Comparison of ENCODE assay signal across 9 mouse cellular contexts in genomic region chr2:117343240-117343624, GRCm38 (mm10). TPM values are rescaled to one million over a fixed set of nuclear protein-coding genes. Genes with fewer than 3 reads are reported as not detected.
DNase-seq lines count a peak whose midpoint lies in the region; ATAC-seq and TF ChIP-seq lines count a peak whose summit lies in the region.
"Had no signal": no experiment of that assay in that cellular context is flagged by ENCODE, and none has a peak within 500 bp of the region (broad histone marks: within the 10 kb centered on the region; RNA-seq: fewer than 3 reads in every experiment).

No protein-coding gene starts in this region.

- H3K9me3 ChIP-seq in heart, embryonic 13.5 days = no peaks in the 10 kb centered on the region
- H3K9me3 ChIP-seq in forebrain, embryonic 13.5 days (replicated peaks) = no peaks in the 10 kb centered on the region
- H3K9me3 ChIP-seq in kidney, postnatal 0 days (replicated peaks; ENCODE audit: low read length) = no peaks in the 10 kb centered on the region
- H3K9me3 ChIP-seq in midbrain, embryonic 14.5 days (ENCODE audit: control insufficient read depth, low read length) = no peaks in the 10 kb centered on the region

- no peak for TF ChIP-seq CTCF in kidney, postnatal 0 days (IDR thresholded peaks at IDR 0.05; ENCODE audit: low read depth)

- no peaks in the 10 kb centered on the region for H3K36me3 ChIP-seq in heart, embryonic 13.5 days
- H3K36me3 ChIP-seq in forebrain, embryonic 13.5 days (ENCODE audit: poor library complexity, severe bottlenecking) = no peaks in the 10 kb centered on the region
- no peaks in the 10 kb centered on the region for H3K36me3 ChIP-seq in kidney, postnatal 0 days (ENCODE audit: insufficient read depth, low read length)
- no peaks in the 10 kb centered on the region for H3K36me3 ChIP-seq in midbrain, embryonic 14.5 days (ENCODE audit: control insufficient read depth, insufficient read depth, low read length)

- 35% methylated on average over 7 of the region's 7 CpGs for WGBS in heart, embryonic 13.5 days
- 33% methylated on average over 7 of the region's 7 CpGs for WGBS in forebrain, embryonic 13.5 days
- 27% methylated on average over 7 of the region's 7 CpGs for WGBS in kidney, postnatal 0 days
- 42% methylated on average over 7 of the region's 7 CpGs for WGBS in midbrain, embryonic 14.5 days

- no peak for ATAC-seq in heart, embryonic 13.5 days (ENCODE audit: extremely low read depth, insufficient number of reproducible peaks, low FRiP score, low TSS enrichment)
- peak; percentile 14; the same call in 1 of the 2 replicates for ATAC-seq in forebrain, embryonic 13.5 days
- 0 out of 2 replicates have a peak, but pooled peaks have one; percentile 8 for ATAC-seq in kidney, postnatal 0 days (replicated peaks; ENCODE audit: low FRiP score, low read depth)
- ATAC-seq in midbrain, embryonic 14.5 days (ENCODE audit: low FRiP score, low TSS enrichment) = no peak

- intact Hi-C loops in heart, postnatal 14 days (cut with DNase I) = loop anchor here (5.0 kb wide), 1 partner anchor 94 kb away; no protein-coding TSS in a partner anchor

- H3K4me2 ChIP-seq in heart, embryonic 13.5 days = peak overlapping the region; percentile 98
- peak overlapping the region; percentile 97 for H3K4me2 ChIP-seq in forebrain, embryonic 13.5 days
- peak overlapping the region; percentile 76 for H3K4me2 ChIP-seq in kidney, postnatal 0 days (ENCODE audit: low read length)
- H3K4me2 ChIP-seq in midbrain, embryonic 14.5 days (ENCODE audit: low read length) = peak overlapping the region; percentile 94

- H3K27me3 ChIP-seq in heart, embryonic 13.5 days (replicated peaks) = peaks cover 61% of the 10 kb centered on the region
- H3K27me3 ChIP-seq in forebrain, embryonic 13.5 days = peaks cover 11% of the 10 kb centered on the region; the same call in 1 of the 2 replicates
- H3K27me3 ChIP-seq in kidney, postnatal 0 days (ENCODE audit: insufficient read depth, low read length) = peaks cover 10% of the 10 kb centered on the region; the same call in 1 of the 2 replicates
- H3K27me3 ChIP-seq in midbrain, embryonic 14.5 days (ENCODE audit: control insufficient read depth, insufficient read depth, low read length) = peaks cover 16% of the 10 kb centered on the region; the same call in 1 of the 2 replicates
- H3K27me3 ChIP-seq: CH12.LX had no signal

- peaks cover 8% of the 10 kb centered on the region for H3K4me1 ChIP-seq in heart, embryonic 13.5 days
- peaks cover 19% of the 10 kb centered on the region for H3K4me1 ChIP-seq in forebrain, embryonic 13.5 days
- H3K4me1 ChIP-seq in kidney, postnatal 0 days (replicated peaks; ENCODE audit: insufficient read depth, low read length) = no peaks in the 10 kb centered on the region
- peaks cover 9% of the 10 kb centered on the region for H3K4me1 ChIP-seq in midbrain, embryonic 14.5 days (ENCODE audit: control insufficient read depth, insufficient read depth, low read length)

- H3K4me3 ChIP-seq in heart, embryonic 13.5 days = peak overlapping the region; percentile 62
- peak overlapping the region; percentile 53; the same call in 1 of the 2 replicates for H3K4me3 ChIP-seq in forebrain, embryonic 13.5 days
- H3K4me3 ChIP-seq in kidney, postnatal 0 days (replicated peaks; ENCODE audit: low read depth, low read length) = peak overlapping the region; percentile 45
- H3K4me3 ChIP-seq in midbrain, embryonic 14.5 days (replicated peaks; ENCODE audit: low read depth, low read length) = peak overlapping the region; percentile 51

- no peak overlapping the region for H3K27ac ChIP-seq in heart, embryonic 13.5 days (replicated peaks)
- H3K27ac ChIP-seq in forebrain, embryonic 13.5 days = no peak overlapping the region
- no peak overlapping the region for H3K27ac ChIP-seq in kidney, postnatal 0 days
- H3K27ac ChIP-seq in midbrain, embryonic 14.5 days (replicated peaks; ENCODE audit: low read depth, low read length) = no peak overlapping the region

- no peak for DNase-seq in heart, postnatal 14 days
- DNase-seq in kidney, postnatal 0 days (ENCODE audit: low spot score) = no peak
- DNase-seq in midbrain, embryonic 14.5 days = no peak
- DNase-seq in right cerebral cortex, adult 2 months (ENCODE audit: low spot score in 2 of 2) = no peak
- no peak for DNase-seq in cerebellum, adult 9-10 months
- no peak for DNase-seq in yolk sac, embryonic 10.5 days (ENCODE audit: low spot score)

- no peak overlapping the region for H3K9ac ChIP-seq in heart, embryonic 13.5 days
- no peak overlapping the region for H3K9ac ChIP-seq in forebrain, embryonic 13.5 days
- H3K9ac ChIP-seq in kidney, postnatal 0 days (ENCODE audit: low read depth, low read length) = no peak overlapping the region
- no peak overlapping the region for H3K9ac ChIP-seq in midbrain, embryonic 14.5 days (replicated peaks; ENCODE audit: low read length)

RNA-seq across cellular contexts. Expression of gene Rasgrp1, which starts 0.4 kb away (rescaled TPM):
- polyA plus RNA-seq in heart, embryonic 13.5 days (2015; fragmentation: Nextera tagmentation; extraction: Ambion mirVana) = 0.14 and 0.16 TPM in 2 replicates
- 1 to 10 TPM in 1 of 2 experiments, under 1 TPM in 1; 0.69 to 6.2 TPM for total RNA-seq in heart, postnatal 14 days (2021)
- polyA plus RNA-seq in forebrain, embryonic 13.5 days (2015; fragmentation: Nextera tagmentation; extraction: Ambion mirVana) = 2.9 and 5.1 TPM in 2 replicates
- 0.46 and 0.70 TPM in 2 replicates for polyA plus RNA-seq in kidney, postnatal 0 days (2015; fragmentation: Nextera tagmentation; extraction: Ambion mirVana)
- 1.7 and 1.8 TPM in 2 replicates for polyA plus RNA-seq in midbrain, embryonic 14.5 days (2014; fragmentation: Nextera tagmentation; extraction: Ambion mirVana)

Comparison
In these comparisons a context has a peak if more than half of its experiments do, and no peak if none do; other contexts are left out.
1. ATAC-seq: peak in forebrain, embryonic 13.5 days (single experiment) and kidney, postnatal 0 days (single experiment); none in heart, embryonic 13.5 days (single experiment) and midbrain, embryonic 14.5 days (single experiment).
2. Peak in every context shown above with its lines, with median percentiles within 50 percentile points of each other: H3K4me2 ChIP-seq and H3K4me3 ChIP-seq.